Mouse (Mus musculus): Measurements from ENCODE around the gene Tjp1.
A peak's percentile ranks its signal among the peaks of the same experiment; 100 is the strongest.

The Tjp1 gene

DNA sequence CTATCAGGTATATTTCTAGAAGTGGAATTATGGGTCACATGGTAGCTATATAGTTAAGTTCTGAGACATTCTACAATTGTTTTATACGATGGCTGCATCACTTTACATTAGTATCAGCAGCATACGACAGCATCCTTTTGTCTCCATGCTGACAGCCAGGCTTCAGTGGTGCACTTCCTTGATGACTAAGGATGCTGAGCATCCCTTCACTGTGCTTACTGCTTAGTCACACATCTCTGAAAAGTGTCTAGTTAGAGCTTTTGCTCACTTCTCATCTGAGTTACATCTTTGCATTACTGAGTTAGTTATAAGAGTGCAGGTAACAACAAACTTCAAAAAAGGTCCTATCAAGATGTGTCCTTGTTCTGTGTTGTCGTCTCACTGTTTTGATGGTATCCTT lies 182.3 kb downstream of the Tjp1 start:
- no peak for DNase-seq

DNA sequence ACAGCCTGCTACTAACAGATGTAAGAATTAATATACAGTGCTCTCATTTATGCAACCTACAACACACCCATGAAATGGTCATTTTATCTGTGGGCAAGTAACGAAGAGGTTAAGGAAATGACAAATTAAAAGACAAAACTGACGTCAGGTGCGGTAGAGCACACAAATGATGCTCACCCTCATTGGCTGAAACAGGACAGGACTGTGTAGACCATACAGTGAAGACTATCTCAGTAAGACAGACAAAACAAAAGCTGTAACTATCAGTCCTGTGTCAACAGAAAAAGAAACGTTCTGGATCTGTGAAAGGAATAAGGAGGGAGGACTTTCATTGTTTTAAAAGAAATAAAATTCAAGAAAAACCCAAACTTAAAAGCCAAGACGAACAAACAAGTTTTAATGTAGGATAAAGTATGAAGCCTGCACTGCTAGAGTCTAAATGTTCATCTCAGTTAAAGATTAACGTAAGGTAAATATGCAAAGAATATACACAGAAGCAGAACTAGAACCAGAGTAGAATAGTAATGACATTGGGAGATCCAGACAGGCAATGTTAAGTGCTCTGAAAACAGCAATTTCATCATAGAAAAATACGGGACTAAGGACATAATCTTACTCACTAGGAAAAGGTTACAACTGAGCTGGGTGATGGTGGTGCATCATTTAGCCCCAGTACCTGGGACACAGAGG lies 189.9 kb downstream of the Tjp1 start:
- no peak for DNase-seq

DNA sequence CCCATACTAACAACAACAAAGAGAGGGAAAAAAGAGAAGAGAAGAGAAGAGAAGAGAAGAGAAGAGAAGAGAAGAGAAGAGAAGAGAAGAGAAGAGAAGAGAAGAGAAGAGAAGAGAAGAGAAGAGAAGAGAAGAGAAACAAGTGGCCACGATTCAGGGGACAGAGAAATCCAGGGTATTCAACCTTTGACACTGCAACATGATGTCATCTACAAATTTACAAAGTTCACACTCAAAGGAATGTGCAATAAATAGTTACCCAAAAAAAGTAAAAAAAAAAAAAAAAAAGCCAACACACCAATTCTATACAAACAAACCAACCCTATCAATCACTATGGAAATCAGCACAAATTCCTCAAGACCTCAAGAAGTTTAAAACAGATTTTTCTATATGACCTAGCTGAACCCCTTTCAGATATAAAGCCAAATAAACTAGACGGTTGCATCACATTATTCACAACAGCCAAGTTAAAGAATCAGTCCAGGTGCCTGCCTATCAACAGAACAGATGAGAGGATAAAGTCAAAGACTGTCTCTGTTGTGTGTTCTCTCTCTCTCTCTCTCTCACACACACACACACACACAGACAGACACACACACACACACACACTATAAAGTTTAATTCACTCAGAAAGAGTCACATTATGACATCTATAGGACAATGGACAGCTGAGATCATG lies 194.4 kb downstream of the Tjp1 start:
- no peak for DNase-seq

DNA sequence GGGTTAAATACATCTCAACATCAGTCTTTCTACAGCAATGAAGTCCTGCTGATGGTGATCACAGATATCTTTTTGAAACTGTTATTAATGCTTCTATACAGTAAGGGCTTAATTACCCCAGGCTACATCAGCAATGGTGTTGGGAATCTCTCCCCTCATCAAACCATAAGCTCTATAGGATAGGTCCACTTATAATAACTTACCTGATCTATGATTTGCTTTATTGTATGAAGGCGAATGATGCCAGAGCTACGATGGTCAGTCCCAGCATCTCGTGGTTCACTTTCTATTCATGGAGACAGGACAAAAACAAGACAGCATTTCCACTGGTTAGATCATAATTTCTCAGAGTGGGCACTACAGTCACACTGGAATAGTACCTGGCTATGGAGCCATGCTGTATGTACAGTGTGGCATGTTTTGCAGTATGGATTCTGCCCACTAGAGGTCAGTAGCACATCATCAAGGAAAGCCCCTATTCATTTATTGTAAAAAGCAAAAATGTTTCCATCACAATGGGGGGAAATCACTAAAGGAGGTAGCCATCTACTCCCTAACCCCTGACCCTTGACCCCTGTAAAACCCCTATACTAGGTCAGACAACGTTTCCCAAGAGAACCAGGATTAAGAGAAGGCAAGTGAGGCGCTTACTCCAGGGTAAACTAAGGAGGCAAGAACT lies 208.4 kb downstream of the Tjp1 start:
- DNase-seq: peak; percentile 81

DNA sequence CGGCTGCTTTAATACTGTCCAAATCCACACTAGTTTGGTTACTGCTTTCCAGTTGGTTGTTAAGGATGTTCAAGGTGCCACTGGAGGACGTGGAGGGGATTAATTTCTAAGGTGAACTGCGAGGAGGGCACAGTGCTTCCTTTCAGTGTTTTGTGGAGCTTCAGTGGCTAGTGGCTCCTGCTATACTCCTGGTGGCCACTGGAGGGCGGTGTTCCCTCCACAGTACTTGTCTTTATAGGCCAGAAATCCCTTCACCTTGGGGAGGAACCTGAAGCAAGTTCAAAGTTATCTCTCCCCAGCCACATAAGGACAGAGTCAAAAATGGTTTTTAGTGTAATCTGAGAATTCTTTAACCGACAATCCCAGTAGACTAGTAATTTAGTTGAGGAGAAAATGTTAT lies 210.2 kb downstream of the Tjp1 start:
- DNase-seq: peak; percentile 63

DNA sequence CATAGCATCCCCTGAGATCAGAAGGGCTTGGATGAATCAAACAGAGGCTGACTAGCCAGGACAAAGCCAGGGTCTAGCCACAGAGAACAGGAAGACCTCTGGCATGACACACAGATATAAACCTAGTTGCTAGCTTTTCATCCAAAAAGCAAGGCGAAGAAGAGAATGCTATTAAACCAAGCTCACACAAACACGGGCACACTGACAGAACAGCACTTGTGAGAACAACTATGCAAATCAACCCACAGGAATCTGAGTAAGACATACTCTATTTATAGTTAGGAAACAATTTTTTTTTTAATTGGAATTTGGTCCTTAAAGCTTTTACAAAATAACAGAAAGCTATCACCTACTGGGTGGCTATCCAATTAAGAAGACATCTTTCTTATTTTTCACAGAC lies 212.4 kb downstream of the Tjp1 start:
- DNase-seq: no peak

DNA sequence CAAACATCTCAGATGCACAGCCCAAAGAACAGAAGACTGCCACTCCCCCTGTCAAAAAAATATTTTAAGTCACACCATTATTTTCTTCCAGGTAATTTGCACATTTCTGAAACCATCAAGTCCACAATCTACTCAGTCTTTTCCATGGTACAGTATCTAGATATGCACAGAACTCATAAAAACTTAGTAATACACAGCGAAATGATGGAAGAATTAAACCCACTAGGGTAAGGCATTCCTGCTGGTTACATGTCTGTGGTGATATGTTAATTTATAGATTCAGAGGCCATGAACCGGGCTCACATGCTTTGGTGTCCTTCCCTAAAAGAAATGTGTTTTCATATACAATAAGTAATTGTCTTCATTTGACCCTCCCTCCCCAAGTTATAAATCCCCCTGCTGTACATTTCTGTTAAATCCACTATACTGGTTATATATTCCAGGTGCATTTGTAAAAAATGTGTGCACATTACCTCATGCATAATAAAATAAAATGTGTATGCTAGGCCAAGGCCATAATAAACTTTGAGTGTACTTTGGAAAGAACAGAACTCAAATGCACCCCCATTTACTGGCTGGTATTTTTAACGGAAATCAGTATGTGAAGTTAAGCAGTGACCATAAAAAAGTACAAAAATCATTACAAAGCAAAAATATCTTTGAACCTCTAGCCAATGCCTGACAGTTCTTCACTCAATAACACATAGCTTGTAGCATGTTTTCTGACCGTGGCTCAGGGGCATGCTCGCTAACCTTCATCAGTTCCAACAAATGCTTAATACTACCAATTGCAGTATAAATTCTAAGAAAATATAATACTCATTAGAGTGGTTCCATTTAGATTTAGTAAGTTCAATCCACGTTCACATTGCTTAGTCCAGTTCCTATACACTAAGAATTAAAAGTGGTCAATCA lies 230.6 kb downstream of the Tjp1 start:
- no peak for DNase-seq

DNA sequence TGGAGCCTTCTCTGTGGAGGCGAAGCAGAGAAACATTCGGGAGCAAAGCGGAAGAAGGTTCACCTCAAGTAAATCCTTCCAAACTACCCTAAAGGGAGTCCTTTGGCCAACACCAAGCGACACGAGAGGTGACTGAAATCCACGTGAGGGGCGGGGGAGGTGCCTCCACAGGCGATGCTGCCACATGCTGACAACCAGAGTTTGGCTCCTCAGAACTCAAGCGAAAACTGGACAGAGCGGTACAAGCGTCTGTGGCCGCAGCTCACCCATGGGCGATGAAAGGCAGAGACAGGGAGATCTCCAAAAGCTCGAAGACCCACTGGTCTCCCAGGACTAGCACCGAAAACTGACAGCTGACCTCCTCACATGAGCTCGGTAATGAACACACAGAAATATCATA lies 244.7 kb downstream of the Tjp1 start:
- no peak for DNase-seq

DNA sequence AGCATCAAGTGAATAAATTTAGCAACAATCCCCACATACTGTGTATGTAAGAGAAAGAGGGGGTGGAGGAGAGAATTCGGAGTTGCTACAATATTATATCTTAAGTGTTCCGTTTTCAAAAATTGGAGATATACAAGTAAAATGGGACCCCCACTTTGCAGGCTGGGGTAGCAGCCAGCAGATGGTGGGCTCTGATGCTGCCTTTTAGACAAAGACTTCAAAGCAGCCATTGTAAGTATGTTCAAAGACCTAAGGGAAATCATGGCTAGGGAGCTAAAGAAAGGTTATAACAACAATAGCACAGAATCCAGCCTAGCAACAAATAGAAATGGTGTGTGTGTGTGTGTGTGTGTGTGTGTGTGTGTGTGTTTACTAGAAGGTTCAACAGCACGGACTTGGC lies 245.6 kb downstream of the Tjp1 start:
- no peak for DNase-seq

DNA sequence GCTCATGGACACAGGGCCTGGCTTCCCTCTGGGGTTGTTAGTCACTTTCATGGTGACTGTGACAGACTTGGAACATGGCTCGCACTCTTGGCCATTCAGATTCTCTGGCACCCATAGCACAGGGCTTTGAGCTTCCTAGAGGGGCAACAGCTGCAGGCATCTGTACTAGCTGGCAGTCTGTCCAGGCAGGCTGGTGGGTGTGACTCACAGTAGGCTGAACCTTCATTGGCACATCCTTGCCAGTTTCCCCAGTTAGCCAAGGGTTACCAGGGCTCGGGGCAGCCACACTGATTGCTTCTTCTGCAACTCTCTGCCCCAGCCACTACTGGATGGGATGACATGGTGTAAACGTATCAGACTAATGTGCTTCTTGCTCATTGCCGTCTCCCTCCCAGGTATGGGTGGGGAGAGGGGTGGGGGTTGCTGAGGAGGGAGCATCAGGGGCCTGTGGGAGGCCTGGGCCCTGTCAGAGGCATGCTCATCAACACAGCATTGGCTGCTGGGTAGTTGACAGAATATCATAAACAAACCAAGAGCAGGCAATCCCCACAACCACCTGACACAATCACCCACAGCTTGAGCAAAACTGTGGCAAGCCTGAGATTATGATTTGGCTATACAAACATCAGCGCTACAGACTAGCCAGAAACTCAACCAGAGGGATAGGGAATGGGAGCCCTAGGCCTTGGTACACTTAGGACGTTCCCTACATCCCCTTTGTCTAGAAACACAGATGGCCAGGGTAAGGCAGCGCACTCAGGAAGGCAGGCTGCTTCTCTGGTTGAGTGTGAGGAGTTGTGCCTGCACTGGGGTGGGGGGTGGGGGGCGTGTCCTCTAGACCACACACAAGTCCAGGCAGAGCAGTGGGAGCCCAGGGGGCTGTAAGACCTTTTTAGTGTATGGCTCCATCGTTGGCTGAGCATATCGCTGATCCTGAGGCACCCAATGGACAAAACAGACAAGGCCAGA lies 246.4 kb downstream of the Tjp1 start:
- no peak for DNase-seq

DNA sequence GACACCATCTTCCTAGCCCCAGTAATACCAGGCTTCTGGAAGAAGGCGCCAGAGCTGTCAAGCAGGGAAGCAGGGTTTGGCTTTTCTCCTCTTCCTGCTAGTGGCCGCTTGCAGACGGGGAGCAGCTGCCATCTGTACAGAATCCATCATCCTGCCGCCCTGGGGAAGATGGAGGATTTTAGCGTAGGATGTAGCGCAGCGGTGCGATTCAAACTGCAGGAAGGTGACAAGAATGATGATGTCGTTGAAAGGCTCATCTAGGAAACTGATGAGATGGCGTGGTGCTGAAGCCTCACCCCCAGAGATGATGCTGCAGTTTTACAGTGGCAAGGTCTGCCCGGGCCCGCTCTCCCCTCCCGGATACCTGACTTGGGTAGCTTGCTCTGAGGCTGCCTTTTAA lies 248.3 kb downstream of the Tjp1 start:
- no peak for DNase-seq

DNA sequence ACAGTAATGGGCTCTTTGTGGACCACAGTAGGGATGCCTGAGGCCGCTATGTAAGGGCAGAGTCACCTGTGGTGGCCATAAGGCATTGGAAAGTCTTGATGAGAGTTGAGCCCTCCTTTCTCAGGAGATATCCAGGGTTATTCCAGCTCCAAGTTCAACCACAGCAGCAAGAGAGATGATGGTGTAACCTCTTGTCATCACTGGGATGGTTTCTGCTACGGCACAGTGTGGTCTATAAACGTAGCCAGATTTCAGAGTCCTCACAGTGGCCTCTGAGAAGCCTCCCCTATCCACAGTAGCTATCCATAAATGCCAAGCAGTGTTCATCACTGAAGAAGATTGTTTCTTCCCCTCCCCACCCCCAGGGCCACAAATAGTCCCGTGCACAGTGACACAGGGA lies 251.8 kb downstream of the Tjp1 start:
- DNase-seq: no peak

DNA sequence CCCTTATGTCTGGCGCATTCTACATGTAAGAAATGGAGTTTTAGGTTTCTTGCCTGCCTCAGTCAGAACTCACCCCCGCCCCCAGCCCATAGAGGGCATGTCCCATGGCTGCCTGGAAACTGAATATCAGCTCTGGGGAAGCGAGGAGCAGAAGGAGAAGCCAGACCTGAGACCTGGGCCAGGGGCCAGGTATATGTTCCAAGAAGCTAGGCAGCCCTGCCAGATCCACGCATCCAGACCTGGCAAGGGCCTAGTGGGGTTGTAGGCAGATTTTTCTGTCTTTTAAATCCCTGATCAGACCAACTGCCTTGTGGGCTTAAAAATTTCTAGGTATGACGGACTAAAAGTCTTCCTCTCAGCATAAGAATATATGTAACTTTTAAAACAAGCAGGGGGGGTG lies 253.4 kb downstream of the Tjp1 start:
- DNase-seq: no peak

DNA sequence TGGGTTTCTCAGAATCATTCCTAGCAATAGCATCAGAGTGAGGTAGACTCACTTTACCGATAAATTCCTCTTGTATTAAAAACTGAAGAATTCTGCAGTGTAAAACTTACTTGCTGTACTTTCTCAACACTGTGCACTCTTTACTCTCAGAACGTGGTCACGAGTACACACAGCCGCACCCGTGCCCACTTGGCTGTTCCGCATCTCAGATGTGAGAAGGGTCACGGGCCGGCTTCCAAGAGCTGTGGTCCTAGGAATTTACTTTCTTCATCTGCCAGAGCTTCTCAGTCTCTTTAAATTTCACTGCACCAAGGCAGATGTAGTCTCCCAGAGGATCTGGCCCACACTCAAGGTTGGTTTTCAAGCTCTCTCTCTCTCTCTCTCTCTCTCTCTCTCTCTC lies 277.9 kb downstream of the Tjp1 start:
- DNase-seq: no peak

Measured in retina, postnatal 1 day (tissue).